Mouse (Mus musculus) small intestine, adult 2 months (tissue): Measurements from ENCODE around the gene Optc.

Experiments used
- CTCF ChIP-seq: fragments of 200-500 bp; IDR thresholded peaks from 2 replicates; pipeline ENCODE4 v1.5.1; 2012; ENCODE audit warnings: low read depth, mild to moderate bottlenecking, control low read depth, inconsistent platforms, low read length, moderate library complexity, mixed read lengths; ENCODE audit not compliant: insufficient replicate concordance, insufficient read length; ENCODE audit errors: extremely low read depth
- POLR2A ChIP-seq: fragments of 200-500 bp; IDR thresholded peaks from 2 replicates; pipeline ENCODE4 v1.6.1; 2012; ENCODE audit warnings: low read depth, mild to moderate bottlenecking, control low read depth, inconsistent platforms, low read length, moderate library complexity

GRCm38 (mm10) chr1:133857781-133858180 is 50.0 kb downstream of the Optc start:
- TF ChIP-seq POLR2A (no peak), CTCF (no peak)
